Mouse (Mus musculus) retina, adult 2 months (tissue): Measurements from ENCODE around the gene Mrps22.

Experiments used
- DNase-seq: peaks from one replicate; pipeline ENCODE4 v3.0.0-alpha.2; 2012; ENCODE audit warnings: low read depth, low spot score

Gene Mrps22

GRCm38 (mm10) chr9:98601156-98601836 is at the start of gene Mrps22:
TSS of gene Mrps22 (minus strand) at chr9:98601660.
- DNase-seq, result peak; percentile 76

DNA sequence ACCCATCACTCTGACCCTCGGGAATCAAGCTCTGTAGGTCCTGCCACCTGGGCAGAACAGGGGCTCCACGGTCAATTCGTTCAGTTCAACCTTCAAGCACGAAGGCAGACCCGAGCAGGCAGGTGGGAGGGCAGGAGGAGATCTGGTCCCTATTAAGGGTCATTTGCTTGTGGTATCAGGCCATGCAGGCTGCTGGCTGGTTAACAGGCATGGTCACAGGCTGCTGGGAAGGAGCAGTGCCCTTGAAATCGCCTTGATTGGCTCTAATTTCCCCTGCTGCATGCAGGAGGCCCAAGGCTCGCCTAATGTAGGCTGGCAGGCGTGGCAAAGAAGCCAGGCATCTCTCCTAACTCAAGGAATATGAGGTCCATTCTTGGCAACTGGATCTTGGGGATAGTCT is 49.1 kb upstream of the Mrps22 start:
- DNase-seq, result no peak

DNA sequence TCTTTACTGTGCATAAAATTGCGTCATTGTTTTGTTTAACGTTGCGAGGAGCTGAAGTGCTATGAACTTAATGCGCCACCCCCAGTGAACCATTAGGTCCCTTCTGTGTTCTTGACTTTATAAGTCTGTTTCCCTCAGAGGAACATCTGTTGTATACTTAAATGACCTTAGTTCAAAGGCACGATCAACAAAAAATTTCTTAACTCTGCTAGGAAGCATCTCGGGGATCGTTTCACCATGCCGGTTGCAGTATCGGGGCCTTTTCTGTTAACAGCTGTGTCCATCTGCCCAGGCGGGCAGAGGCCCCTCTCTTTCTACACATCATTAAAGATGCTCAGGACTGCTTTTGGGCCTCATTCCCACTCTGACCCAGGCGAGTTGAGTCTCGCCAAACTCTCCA is 46.0 kb upstream of the Mrps22 start:
- no peak for DNase-seq

GRCm38 (mm10) chr9:98645750-98646149 is 44.3 kb upstream of the Mrps22 start:
- peak; percentile 20 for DNase-seq

DNA sequence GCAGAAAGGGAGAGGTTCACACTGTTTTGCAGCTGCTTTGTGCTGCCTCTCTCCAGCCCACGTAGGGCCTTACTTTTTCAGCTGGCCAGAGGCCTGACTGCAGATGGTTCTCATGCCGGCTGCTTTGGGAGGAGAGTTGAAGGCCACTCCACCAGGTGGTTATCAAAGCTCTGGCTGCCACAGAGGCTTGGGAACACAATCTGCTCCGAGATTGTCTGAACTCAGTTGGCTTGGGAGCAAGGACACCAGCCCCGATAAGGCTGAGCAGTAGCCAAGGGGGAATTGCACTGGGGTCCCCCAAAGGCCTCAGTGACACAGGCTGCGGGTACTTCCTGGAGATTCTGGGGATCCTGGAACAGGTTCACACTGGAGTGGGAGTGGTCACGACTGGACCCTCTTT is 40.7 kb upstream of the Mrps22 start:
- DNase-seq, result no peak

DNA sequence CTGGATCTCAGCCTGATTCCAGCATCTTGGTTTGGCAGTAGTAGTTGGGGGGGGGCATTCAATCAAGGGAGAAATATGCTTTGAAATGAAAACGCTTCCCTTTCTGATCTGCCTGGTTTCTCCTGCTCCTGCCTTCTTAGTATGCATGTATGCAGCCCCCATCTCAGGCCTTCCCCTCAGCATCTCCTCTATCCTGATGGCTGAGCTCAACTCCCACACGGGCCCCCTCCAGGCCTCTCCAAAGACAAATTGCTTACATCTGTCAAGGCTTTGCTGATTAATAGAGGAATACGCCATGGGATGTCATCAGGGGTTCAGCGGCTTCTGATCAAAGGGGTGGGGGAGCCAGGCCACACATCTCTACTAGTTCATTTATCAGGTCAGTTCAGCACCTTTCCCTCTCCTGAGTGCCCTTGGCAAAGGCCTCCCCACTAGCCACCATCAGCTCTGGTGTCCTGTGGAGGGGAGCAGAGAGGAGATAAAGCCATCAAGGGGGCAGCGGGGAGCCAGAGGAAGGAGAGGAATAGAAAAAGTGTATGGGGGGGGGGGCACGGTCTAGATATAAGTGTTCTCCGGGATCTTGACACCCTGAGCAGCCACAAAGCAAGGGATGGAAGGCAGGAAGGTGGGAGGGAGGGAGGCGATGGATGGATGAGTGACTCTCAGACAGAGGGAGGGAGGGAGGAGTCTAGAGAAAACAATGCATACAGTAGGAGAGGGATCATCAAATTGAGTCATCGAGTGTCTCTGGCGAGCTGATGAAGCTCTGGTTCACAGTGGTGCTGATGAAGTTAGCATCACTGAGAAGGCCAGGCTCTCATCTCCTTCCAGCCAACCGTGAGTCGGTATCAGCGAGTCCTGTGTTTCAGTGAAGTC is 32.1 kb upstream of the Mrps22 start:
- no peak for DNase-seq

- no peak for DNase-seq
These were observed 27.0 kb upstream of the Mrps22 start for GRCm38 (mm10) chr9:98628480-98628879.

GRCm38 (mm10) chr9:98604896-98605295 is 3.4 kb upstream of the Mrps22 start:
- no peak for DNase-seq

DNA sequence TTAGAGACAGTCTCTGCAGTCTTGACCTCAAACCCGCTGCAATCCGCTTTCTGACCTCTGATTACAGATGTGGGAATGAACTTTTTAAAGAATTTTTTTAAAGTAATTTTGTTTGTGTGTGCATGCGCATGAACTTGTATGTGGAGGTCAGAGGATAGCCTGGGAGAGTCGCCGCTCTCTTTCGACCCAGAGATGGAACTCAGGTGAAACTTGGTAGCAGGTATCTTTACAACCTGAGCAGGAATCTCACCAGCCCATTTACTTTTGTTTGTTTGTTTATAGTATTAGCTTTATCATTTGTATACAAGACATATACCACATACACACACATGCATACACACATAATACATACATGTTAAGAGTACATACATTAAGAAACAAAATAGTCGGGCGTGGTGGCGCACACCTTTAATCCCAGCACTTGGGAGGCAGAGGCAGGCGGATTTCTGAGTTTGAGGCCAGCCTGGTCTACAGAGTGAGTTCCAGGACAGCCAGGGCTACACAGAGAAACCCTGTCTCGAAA is 438 bp upstream of the Mrps22 start:
- DNase-seq, result no peak

DNA sequence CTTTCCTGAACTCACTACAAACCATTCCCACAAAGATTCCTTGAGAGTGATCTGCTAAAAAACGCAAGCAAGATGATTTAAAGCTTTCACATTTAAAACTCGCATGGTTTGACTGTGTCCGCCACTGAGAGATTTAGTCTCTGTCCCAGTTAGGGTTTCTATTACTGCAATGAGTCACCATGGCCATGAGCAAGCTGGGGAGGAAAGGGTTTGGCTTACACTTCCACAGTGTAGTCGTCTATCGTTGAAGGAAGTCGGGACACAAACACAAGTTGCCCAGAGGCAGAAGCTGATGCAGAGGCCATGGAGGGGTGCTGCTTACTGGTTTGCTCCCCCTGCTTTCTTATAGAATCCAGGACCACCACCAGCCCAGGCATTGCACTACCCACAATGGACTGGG is 1.4 kb downstream of the Mrps22 start:
- DNase-seq, result no peak

DNA sequence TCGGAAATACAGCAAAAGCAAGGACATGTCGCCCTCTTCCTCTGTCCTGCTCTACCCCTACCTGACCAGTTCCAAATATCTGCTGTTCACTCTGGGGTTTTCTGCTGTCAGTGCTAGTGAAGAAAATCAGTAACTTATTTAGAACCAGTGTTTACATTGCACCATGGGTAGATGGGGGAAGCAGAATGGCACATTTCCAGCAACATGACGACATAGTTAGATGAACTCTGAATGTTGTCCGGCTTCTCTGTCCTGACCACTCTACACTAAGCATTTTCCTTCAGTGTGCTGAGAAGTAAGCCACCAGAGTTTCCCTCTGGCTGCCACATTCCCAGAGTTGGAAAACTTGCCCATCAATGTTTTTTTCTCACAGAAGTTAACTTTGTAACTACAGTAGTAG is 17.6 kb downstream of the Mrps22 start:
- DNase-seq, result no peak

GRCm38 (mm10) chr9:98563137-98564126 is 38.0 kb downstream of the Mrps22 start, which contains the start of gene Copb2:
TSS of gene Copb2 (plus strand) at chr9:98563721.
- peak; percentile 94 for DNase-seq

- DNase-seq, result no peak
These were observed 57.4 kb downstream of the Mrps22 start for GRCm38 (mm10) chr9:98544042-98544441.
